8 mouse cellular contexts compared by ENCODE assay signal in the genomic region with DNA sequence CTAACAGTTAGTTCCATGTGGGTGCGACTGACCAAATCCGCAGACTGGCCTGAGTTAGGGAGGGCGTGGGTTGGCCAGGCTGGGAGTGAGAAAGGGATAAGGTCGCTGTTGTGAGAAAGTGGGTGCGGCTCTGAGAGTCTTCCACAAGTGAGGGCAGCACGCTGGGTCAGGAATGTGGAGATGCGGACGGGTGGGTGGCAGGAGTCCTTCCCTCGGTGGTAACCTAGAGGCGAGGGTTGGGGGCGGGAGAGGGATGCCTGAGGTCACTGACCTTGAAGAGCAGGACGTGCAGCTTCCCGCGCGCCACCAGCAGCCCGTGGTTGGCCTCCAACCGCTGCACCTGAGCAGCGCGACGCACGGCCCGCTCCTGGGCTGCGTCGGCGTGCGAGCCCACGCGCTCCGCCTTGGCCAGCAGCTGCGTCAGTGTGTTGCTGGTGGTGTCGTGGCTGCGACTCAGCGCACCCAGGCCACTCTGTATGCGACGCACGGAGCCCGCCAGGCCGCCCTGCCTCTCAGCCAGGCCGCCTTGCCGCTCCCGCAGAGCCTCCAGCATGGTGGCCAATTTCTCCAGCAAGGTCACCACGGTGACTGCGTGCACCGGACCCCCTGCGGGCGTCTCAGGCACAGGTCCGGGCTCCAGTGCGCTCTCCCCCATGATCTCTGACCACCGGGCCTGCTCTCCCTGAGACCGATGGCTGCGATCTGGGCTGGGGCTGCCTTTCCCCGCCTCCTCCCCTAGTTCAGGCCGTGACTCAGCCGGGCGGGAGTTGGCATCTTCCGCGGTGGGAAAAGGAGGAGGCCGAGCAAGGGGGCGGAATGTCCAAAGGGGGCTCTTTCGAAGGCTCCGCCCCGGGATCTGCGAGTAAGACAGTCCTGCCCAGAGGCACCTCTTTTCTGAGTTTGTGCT. TPM values are rescaled to one million over a fixed set of nuclear protein-coding genes. Genes with fewer than 3 reads are reported as not detected.
DNase-seq lines count a peak whose midpoint lies in the region; ATAC-seq and TF ChIP-seq lines count a peak whose summit lies in the region.

A gene (minus strand): TSS at position 796 of the 907 bp plus-strand sequence.

- H3K9me3 ChIP-seq in intestine, embryonic 14.5 days (ENCODE audit: control insufficient read depth, low read length), result no peaks in the 10 kb centered on the region

- H3K4me3 ChIP-seq in bone marrow macrophage, adult 2 months (ENCODE audit: insufficient read depth, low read length), result peak within 1 kb of the TSS; percentile 42
- H3K4me3 ChIP-seq in intestine, embryonic 14.5 days (ENCODE audit: low read depth, low read length), result peak within 1 kb of the TSS; percentile 49

- H3K4me1 ChIP-seq in bone marrow macrophage, adult 2 months (ENCODE audit: control insufficient read depth, insufficient read depth, low read length), result no peaks in the 10 kb centered on the region
- H3K4me1 ChIP-seq in intestine, embryonic 14.5 days (replicated peaks; ENCODE audit: control insufficient read depth, insufficient read depth, low read length), result peaks cover 14% of the 10 kb centered on the region

- H3K27me3 ChIP-seq in intestine, embryonic 14.5 days (replicated peaks; ENCODE audit: control insufficient read depth, insufficient read depth, low read length), result no peaks in the 10 kb centered on the region

- DNase-seq in embryo, embryonic 11.5 days (ENCODE audit: low read depth, low spot score), result peak; percentile 27
- peak; percentile 83 to 89 for DNase-seq in gastrocnemius, postnatal 36 days
- DNase-seq in intestine, embryonic 14.5 days (ENCODE audit: low spot score), result peak; percentile 85
- DNase-seq in left cerebral cortex, postnatal 10 days (ENCODE audit: extremely low spot score in 1 of 2, low spot score in 2 of 2), result peak; percentile 39 to 88
- DNase-seq in right cerebral cortex, postnatal 4 days, result peak; percentile 62
- no peak for DNase-seq in thymus, postnatal 25 days

- intact Hi-C loops in gastrocnemius, postnatal 36 days (cut with DNase I), result no loop called here
- intact Hi-C loops in left cerebral cortex, postnatal 10 days (cut with DNase I), result loop anchor here (5.0 kb wide), 1 partner anchor 36 kb away; no protein-coding TSS in a partner anchor

- WGBS in intestine, embryonic 14.5 days, result 3% methylated on average over 62 of the region's 63 CpGs

- no peak within 1 kb of the TSS for H3K27ac ChIP-seq in bone marrow macrophage, adult 2 months (ENCODE audit: insufficient read depth, low read depth, low read length)
- H3K27ac ChIP-seq in intestine, embryonic 14.5 days (ENCODE audit: low read depth), result peak within 1 kb of the TSS; percentile 85

- no peak for TF ChIP-seq POLR2A in bone marrow macrophage, adult 2 months (IDR thresholded peaks at IDR 0.05; ENCODE audit: borderline replicate concordance, low read depth, low read length)

- no peaks in the 10 kb centered on the region for H3K36me3 ChIP-seq in intestine, embryonic 14.5 days (ENCODE audit: control insufficient read depth, insufficient read depth, low read length)

- peak; percentile 84 for ATAC-seq in intestine, embryonic 14.5 days (replicated peaks; ENCODE audit: low FRiP score, low TSS enrichment, low read depth)
- ATAC-seq in megakaryocyte progenitor cell, adult 5-6 weeks (replicated peaks; ENCODE audit: poor library complexity), result peak; percentile 54

- H3K4me2 ChIP-seq in intestine, embryonic 14.5 days (ENCODE audit: low read length), result peak within 1 kb of the TSS; percentile 82

- peak within 1 kb of the TSS; percentile 76 for H3K9ac ChIP-seq in intestine, embryonic 14.5 days (ENCODE audit: low read length)

- no peak for TF ChIP-seq CTCF in bone marrow macrophage, adult 2 months (IDR thresholded peaks at IDR 0.05; ENCODE audit: low read depth, low read length)

RNA-seq across cellular contexts. Expression of the gene that starts here (rescaled TPM):
- polyA plus RNA-seq in bone marrow macrophage, adult 2 months (2012; ENCODE audit: insufficient read depth, insufficient read length, missing spikeins), result 0.34 and 1.1 TPM in 2 replicates
- total RNA-seq in gastrocnemius, postnatal 36 days (2021), result 10 to 100 TPM; 10.1 to 13.2 TPM
- polyA plus RNA-seq in intestine, embryonic 14.5 days (2014; fragmentation: Nextera tagmentation; extraction: Ambion mirVana), result 96.0 and 96.7 TPM in 2 replicates
- 10 to 100 TPM; 11.1 to 13.4 TPM for total RNA-seq in left cerebral cortex, postnatal 10 days (2021)
- 0.22 and 0.27 TPM in 2 replicates for total RNA-seq in megakaryocyte progenitor cell, adult 5-6 weeks (2015)
- total RNA-seq in megakaryocyte progenitor cell, adult 5-6 weeks (2017), result 0.41 and 0.42 TPM in 2 replicates

Comparison
In these comparisons a context has a peak if more than half of its experiments do, and no peak if none do; other contexts are left out.
1. RNA of the gene that starts here (total RNA-seq): 11.1 to 13.4 TPM in left cerebral cortex, postnatal 10 days and 10.1 to 13.2 TPM in gastrocnemius, postnatal 36 days; 0.22 to 0.42 TPM in megakaryocyte progenitor cell, adult 5-6 weeks; every median in the first group is over 4 times any median in the second.
2. RNA of the gene that starts here (polyA plus RNA-seq): 96.0 to 96.7 TPM in intestine, embryonic 14.5 days; 0.34 to 1.1 TPM in bone marrow macrophage, adult 2 months; every median in the first group is over 10 times any median in the second.
3. Peak in ATAC-seq in megakaryocyte progenitor cell, adult 5-6 weeks; RNA of the gene not detected or under 1 TPM.